Mouse (Mus musculus) kidney, embryonic 15.5 days (tissue): ENCODE data around the gene Ugt1a9. TPM values are rescaled to one million over a fixed set of nuclear protein-coding genes. Genes with fewer than 3 reads are reported as not detected.

Experiments
- ATAC-seq: fragments of 200-750 bp; cut with Nextera tagmentation; replicated peaks from 2 replicates; pipeline ENCODE4 v1.8.0; 2017; ENCODE audit warnings: moderate TSS enrichment; ENCODE audit not compliant: low FRiP score
- H3K27ac ChIP-seq: fragments of 300-500 bp; sonication (generic); 2 replicates; pipeline ENCODE4 v1.5.1; 2015; ENCODE audit warnings: mild to moderate bottlenecking, inconsistent platforms
- H3K27me3 ChIP-seq: fragments of 300-500 bp; sonication (generic); 2 replicates; pipeline ENCODE4 v1.6.1; 2015; ENCODE audit warnings: inconsistent platforms
- H3K36me3 ChIP-seq: fragments of 300-500 bp; sonication (generic); 2 replicates; pipeline ENCODE4 v1.6.1; 2015; ENCODE audit warnings: inconsistent platforms
- H3K4me1 ChIP-seq: fragments of 300-500 bp; sonication (generic); 2 replicates; pipeline ENCODE4 v1.6.1; 2015; ENCODE audit warnings: inconsistent platforms
- H3K4me2 ChIP-seq: fragments of 300-500 bp; sonication (generic); 2 replicates; pipeline ENCODE4 v1.6.1; 2015; ENCODE audit warnings: moderate library complexity, mild to moderate bottlenecking, inconsistent platforms
- H3K4me3 ChIP-seq: fragments of 300-500 bp; sonication (generic); replicated peaks from 2 replicates; pipeline ENCODE4 v1.5.1; 2015; ENCODE audit warnings: mild to moderate bottlenecking, inconsistent platforms
- H3K9ac ChIP-seq: fragments of 300-500 bp; sonication (generic); 2 replicates; pipeline ENCODE4 v1.6.1; 2015; ENCODE audit warnings: mild to moderate bottlenecking, inconsistent platforms
- H3K9me3 ChIP-seq: fragments of 300-500 bp; sonication (generic); replicated peaks from 2 replicates; pipeline ENCODE4 v1.6.1; 2016; ENCODE audit warnings: inconsistent platforms
- whole genome bisulfite sequencing: fragments of 180-500 bp; shearing (Covaris S2); methylation state at CpG from one replicate; pipeline ENCODE4 v1.1.7; 2015; ENCODE audit warnings: mixed read lengths; 5-methylcytosine and 5-hydroxymethylcytosine counted together
- polyA plus RNA-seq: library from polyadenylated mRNA; unstranded; fragments of >200 nt; fragmentation: Nextera tagmentation; extraction: Ambion mirVana; gene quantifications from 2 replicates; pipeline ENCODE4 v1.2.1, GENCODE M21; 2015

Gene Ugt1a9
- polyA plus RNA-seq, 1 experiment from 2014 or later = 4.7 TPM

GRCm38 (mm10) chr1:88235046-88235893, 164.7 kb downstream of the Ugt1a9 start:
- Histone ChIP-seq H3K9ac (no peak overlapping the region), H3K36me3 (no peaks in the 10 kb centered on the region), H3K4me2 (no peak overlapping the region), H3K4me1 (no peaks in the 10 kb centered on the region), H3K4me3 (no peak overlapping the region), H3K9me3 (peaks cover 93% of the 10 kb centered on the region), H3K27ac (no peak overlapping the region), H3K27me3 (no peaks in the 10 kb centered on the region)
- ATAC-seq = no peak
- 66% methylated on average over 11 of the region's 11 CpGs for WGBS

DNA sequence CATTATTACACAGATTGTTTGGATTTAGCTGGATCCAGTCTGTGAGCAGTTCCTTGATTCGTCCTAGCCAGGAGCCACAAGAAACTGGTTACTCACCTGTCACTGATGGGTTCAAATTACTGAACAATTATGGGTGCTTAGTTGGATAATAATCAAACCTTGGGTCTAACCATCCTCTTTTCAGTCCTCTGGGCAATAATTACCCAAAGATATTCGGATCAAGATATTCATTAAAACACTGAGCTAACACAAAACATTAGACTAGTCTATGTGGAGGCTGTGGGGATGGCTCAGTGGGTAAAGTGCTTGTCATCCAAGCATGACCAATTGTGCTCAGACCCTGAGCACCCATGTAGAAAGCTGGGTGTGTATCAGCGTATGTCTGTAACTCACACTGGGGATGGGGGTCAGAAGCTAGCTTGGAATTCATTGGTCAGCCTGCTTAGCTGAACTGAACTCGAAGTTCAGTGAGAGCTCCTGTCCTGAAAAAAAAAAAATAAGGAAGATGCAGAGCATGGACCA, 165.4 kb downstream of the Ugt1a9 start:
- Histone ChIP-seq H3K4me3 (no peak overlapping the region), H3K4me1 (no peaks in the 10 kb centered on the region), H3K27me3 (no peaks in the 10 kb centered on the region), H3K36me3 (no peaks in the 10 kb centered on the region), H3K9ac (no peak overlapping the region), H3K27ac (no peak overlapping the region), H3K9me3 (peaks cover 94% of the 10 kb centered on the region), H3K4me2 (no peak overlapping the region)
- WGBS = 59% methylated on average over 4 of the region's 4 CpGs
- peak; percentile 34; the same call in 1 of the 2 replicates for ATAC-seq

DNA sequence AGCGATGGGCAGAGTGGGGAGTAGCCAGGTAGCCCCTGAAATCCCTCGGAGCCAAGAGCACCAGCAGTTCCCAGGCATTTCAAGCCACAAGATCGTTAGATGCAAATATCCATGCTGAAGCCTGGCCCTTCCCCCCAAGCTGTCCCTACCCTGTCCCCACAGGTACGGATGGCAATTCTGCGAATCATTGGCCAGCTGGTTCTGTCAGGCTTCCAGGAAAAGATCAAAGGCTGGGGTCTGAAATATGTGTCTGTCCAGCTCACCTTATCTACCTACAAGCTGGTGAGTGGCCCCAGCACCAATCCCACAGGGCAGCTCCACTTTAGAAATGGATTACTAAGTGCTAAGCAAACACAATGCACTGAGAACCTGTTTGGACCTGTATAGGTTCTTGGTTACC, 166.7 kb downstream of the Ugt1a9 start:
- H3K9me3 ChIP-seq = peaks cover 86% of the 10 kb centered on the region
- H3K4me3 ChIP-seq = no peak overlapping the region
- no peak for ATAC-seq
- no peaks in the 10 kb centered on the region for H3K27me3 ChIP-seq
- no peak overlapping the region for H3K9ac ChIP-seq
- 78% methylated on average over 5 of the region's 5 CpGs for WGBS
- H3K27ac ChIP-seq = no peak overlapping the region
- H3K4me1 ChIP-seq = no peaks in the 10 kb centered on the region
- no peaks in the 10 kb centered on the region for H3K36me3 ChIP-seq
- no peak overlapping the region for H3K4me2 ChIP-seq

DNA sequence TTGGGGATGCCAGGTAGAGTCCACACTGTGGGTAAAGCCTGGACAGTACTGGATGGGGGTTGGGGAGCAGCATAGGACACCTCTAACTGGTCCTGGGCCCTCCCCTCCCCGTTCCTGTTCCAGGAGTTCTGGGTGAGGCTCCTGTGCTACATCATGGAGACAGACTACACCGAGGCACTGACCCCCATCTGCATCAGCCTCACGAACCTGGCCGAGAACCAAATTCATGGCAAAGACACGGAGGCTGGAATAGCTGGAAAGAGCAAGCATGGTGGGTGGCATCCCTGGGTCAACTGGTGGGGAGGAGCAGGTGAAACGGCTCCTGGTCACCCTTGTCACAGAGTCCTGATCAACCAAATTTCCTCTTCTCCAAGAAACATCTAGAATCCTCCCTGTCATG, 168.2 kb downstream of the Ugt1a9 start:
- ATAC-seq = no peak
- no peak overlapping the region for H3K9ac ChIP-seq
- H3K4me2 ChIP-seq = no peak overlapping the region
- no peak overlapping the region for H3K4me3 ChIP-seq
- 76% methylated on average over 6 of the region's 6 CpGs for WGBS
- H3K36me3 ChIP-seq = no peaks in the 10 kb centered on the region
- H3K27ac ChIP-seq = no peak overlapping the region
- H3K9me3 ChIP-seq = peaks cover 84% of the 10 kb centered on the region
- H3K4me1 ChIP-seq = no peaks in the 10 kb centered on the region
- no peaks in the 10 kb centered on the region for H3K27me3 ChIP-seq

DNA sequence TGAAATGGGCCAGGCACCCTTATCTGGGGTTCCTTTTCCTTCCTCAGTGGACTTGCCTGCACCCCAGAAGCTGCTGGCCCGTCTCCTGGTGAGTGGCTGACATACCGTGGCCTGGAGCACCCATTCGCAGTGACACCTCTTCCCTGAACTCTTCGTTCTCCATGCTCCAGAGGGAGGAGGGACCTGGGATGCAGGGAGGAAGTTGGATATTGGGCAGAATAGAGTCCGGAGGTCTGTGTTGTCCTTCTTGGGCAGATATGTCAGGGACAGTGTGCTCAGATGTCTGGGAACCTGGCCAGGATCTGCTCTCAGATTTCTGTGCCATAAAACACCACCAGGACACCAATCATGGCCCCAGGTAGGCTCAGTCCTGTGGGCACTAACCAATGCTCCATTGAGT, 169.5 kb downstream of the Ugt1a9 start:
- no peak for ATAC-seq

DNA sequence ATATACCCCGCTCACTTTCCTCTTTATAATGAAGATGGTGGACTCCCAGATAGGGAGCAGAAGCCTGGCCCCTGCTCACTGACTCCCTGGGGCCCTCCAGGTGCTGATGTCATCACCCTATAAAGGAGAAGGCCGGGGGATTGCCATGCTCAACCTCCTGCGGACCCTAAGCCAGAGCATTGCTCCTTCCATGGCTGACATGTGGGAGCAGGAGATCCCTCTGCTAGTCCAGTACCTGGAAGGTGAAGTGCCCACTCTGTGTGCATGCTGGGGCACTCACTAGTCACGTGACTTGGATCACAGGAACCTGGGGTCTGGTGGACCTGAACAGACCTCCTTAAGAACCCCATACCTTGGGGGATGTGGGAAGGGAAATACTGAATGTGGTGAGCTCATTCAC, 170.0 kb downstream of the Ugt1a9 start:
- no peaks in the 10 kb centered on the region for H3K27me3 ChIP-seq
- H3K4me3 ChIP-seq = no peak overlapping the region
- H3K36me3 ChIP-seq = no peaks in the 10 kb centered on the region
- no peak; the same call in 1 of the 2 replicates for ATAC-seq
- no peaks in the 10 kb centered on the region for H3K4me1 ChIP-seq
- 70% methylated on average over 4 of the region's 4 CpGs for WGBS
- H3K4me2 ChIP-seq = no peak overlapping the region
- no peak overlapping the region for H3K9ac ChIP-seq
- no peak overlapping the region for H3K27ac ChIP-seq
- H3K9me3 ChIP-seq = peaks cover 72% of the 10 kb centered on the region

More for the DNA sequence above, 169.5 kb downstream of the Ugt1a9 start:
- H3K27me3 ChIP-seq = no peaks in the 10 kb centered on the region
- H3K4me2 ChIP-seq = no peak overlapping the region
- no peaks in the 10 kb centered on the region for H3K36me3 ChIP-seq
- no peaks in the 10 kb centered on the region for H3K4me1 ChIP-seq
- H3K4me3 ChIP-seq = no peak overlapping the region
- H3K27ac ChIP-seq = no peak overlapping the region
- peaks cover 75% of the 10 kb centered on the region for H3K9me3 ChIP-seq
- H3K9ac ChIP-seq = no peak overlapping the region
- 72% methylated on average over 5 of the region's 5 CpGs for WGBS

GRCm38 (mm10) chr1:88243861-88244260, 173.3 kb downstream of the Ugt1a9 start:
- no peak for ATAC-seq
- Histone ChIP-seq H3K36me3 (no peaks in the 10 kb centered on the region), H3K4me2 (no peak overlapping the region), H3K4me3 (no peak overlapping the region), H3K4me1 (no peaks in the 10 kb centered on the region), H3K27me3 (no peaks in the 10 kb centered on the region), H3K9ac (no peak overlapping the region), H3K27ac (no peak overlapping the region), H3K9me3 (peaks cover 64% of the 10 kb centered on the region)
- 63% methylated on average over 5 of the region's 5 CpGs for WGBS

DNA sequence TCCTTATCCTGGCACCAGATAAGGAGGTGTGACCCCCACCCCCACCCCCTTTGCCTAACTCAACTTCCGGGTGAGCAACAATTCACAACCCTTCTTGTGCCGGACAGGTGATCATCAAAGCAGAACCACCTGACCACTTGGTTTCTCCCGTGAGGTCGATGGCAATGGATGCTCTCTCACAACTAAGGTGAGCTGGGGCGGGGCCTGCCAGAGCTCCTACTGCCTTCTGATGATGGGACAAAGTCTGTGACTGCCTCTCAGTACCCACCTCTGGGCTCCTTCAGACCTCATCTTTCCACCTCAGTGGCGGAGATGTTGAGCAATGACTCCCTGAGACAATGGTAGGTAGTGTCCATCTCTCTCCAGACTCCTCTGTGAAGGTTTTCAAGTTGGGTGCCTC, 175.3 kb downstream of the Ugt1a9 start:
- no peak for ATAC-seq
- 77% methylated on average over 6 of the region's 6 CpGs for WGBS

DNA sequence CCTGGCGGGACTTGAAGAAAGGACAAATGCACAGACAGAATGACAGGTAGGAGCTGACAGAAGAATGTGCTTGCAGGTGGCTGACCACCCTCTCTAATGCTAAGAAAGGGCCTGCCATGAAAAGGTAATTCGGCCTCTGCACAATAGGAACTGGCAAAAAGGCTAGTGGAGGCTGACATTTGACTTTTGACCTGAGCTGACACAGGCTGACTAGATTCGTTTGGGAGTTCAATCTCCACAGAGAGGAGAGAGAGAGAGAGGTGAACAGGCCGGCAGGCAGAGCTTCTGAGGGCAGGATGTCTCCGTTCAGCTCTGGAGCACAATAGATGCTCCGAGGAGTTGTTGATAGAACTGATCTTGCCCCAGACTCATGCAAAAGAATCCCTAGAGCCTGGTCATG, 175.8 kb downstream of the Ugt1a9 start:
- no peaks in the 10 kb centered on the region for H3K27me3 ChIP-seq
- no peak for ATAC-seq

More for the DNA sequence above, 175.3 kb downstream of the Ugt1a9 start:
- Histone ChIP-seq H3K36me3 (no peaks in the 10 kb centered on the region), H3K27me3 (no peaks in the 10 kb centered on the region), H3K9ac (no peak overlapping the region), H3K4me2 (no peak overlapping the region), H3K9me3 (peaks cover 65% of the 10 kb centered on the region), H3K4me3 (no peak overlapping the region), H3K27ac (no peak overlapping the region), H3K4me1 (no peaks in the 10 kb centered on the region)

GRCm38 (mm10) chr1:88247660-88248059, 177.1 kb downstream of the Ugt1a9 start:
- Histone ChIP-seq H3K36me3 (no peaks in the 10 kb centered on the region), H3K9me3 (peaks cover 64% of the 10 kb centered on the region), H3K27me3 (no peaks in the 10 kb centered on the region), H3K4me1 (no peaks in the 10 kb centered on the region), H3K4me3 (no peak overlapping the region), H3K9ac (no peak overlapping the region), H3K27ac (no peak overlapping the region), H3K4me2 (no peak overlapping the region)
- WGBS = 52% methylated on average over 2 of the region's 2 CpGs
- no peak for ATAC-seq

More for the DNA sequence above, 175.8 kb downstream of the Ugt1a9 start:
- H3K4me1 ChIP-seq = no peaks in the 10 kb centered on the region
- no peak overlapping the region for H3K4me3 ChIP-seq
- peaks cover 67% of the 10 kb centered on the region for H3K9me3 ChIP-seq
- no peak overlapping the region for H3K4me2 ChIP-seq
- no peak overlapping the region for H3K9ac ChIP-seq
- WGBS = 46% methylated on average over 6 of the region's 6 CpGs
- H3K36me3 ChIP-seq = no peaks in the 10 kb centered on the region
- H3K27ac ChIP-seq = no peak overlapping the region

DNA sequence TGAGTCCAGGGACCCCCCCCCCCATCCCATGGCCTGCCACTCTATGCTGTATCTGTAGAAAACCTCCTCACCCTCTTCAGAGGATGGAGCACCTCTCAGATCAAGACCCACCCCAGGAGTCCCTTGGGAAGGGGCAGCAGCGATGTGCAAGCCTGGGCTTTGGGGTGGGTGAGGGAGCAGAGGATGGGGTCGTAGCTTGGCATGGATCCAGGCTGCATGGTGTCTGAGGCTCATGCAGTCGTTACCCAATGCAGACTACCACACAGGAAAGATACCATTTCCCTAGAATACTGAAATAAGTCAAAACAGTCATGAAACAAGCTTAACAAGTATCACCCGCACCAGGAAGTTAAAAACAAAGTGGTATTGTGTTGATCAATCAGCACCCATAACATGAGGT, 178.1 kb downstream of the Ugt1a9 start:
- ATAC-seq = no peak
- Histone ChIP-seq H3K4me2 (no peak overlapping the region), H3K9me3 (peaks cover 57% of the 10 kb centered on the region), H3K27ac (no peak overlapping the region), H3K4me1 (no peaks in the 10 kb centered on the region), H3K36me3 (no peaks in the 10 kb centered on the region), H3K27me3 (no peaks in the 10 kb centered on the region), H3K4me3 (no peak overlapping the region), H3K9ac (no peak overlapping the region)
- 72% methylated on average over 4 of the region's 4 CpGs for WGBS

GRCm38 (mm10) chr1:88249596-88249995, 179.0 kb downstream of the Ugt1a9 start:
- Histone ChIP-seq H3K9ac (no peak overlapping the region), H3K36me3 (no peaks in the 10 kb centered on the region), H3K4me1 (no peaks in the 10 kb centered on the region), H3K27ac (no peak overlapping the region), H3K4me3 (no peak overlapping the region), H3K27me3 (no peaks in the 10 kb centered on the region), H3K4me2 (no peak overlapping the region), H3K9me3 (peaks cover 52% of the 10 kb centered on the region)
- 79% methylated on average over 7 of the region's 7 CpGs for WGBS
- ATAC-seq = no peak
